Mouse (Mus musculus) activated CD4-positive, CD25-positive, alpha-beta regulatory T cell, adult 4 months (primary cell): ENCODE measurements around the gene Zc3h10. TPM values are rescaled to one million over a fixed set of nuclear protein-coding genes. Genes with fewer than 3 reads are reported as not detected.
"Not testable (repeated sequence)": the region's sequence is repeated elsewhere in the genome, so short reads cannot be mapped to it uniquely, and the experiment has no call there.

Experiments used
- ATAC-seq: one replicate; pipeline ENCODE4 v1.8.0; 2017
- polyA plus RNA-seq, 2 experiments: library from polyadenylated mRNA; unstranded; fragments of 100-300 nt; shearing (Covaris generic); gene quantifications; one replicate each; pipeline ENCODE4 v1.2.1; 2017

Gene Zc3h10
- polyA plus RNA-seq, 2 experiments from 2014 or later, result 6.4 to 10.1 TPM

DNA sequence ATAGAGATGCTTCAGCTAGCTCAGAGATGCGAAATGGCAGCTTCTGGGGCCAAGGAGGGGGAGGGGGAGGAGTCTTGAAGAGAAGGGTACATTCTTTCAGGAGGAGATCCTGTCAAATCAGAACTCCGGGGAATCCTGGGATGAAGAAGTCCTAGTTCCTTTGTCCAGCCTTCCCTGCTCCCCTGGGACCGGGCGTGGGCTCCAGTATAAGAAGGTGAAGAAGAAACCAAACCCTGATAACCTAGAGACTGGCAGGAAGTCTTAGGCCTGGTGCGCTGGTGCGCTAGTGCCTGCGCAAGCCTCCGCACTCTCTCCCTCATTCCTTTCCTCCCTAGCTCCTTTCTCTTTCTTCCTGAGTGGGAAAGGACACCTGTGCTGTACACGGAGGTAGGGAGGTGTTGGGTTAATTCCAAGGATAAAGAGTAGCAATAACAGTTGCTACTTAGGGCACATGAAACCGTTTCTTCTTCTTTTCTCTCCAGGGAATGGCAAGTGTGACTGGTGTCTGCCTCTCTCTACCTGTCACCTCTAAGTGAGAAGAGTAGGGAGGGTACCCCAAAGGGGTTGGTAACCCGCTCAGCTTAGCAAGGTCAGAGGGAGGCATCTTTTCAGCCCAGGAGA, 23.4 kb downstream of the Zc3h10 start:
- no peak for ATAC-seq

- no peak for ATAC-seq
Measured at GRCm38 (mm10) chr10:128522351-128522750, 25.2 kb downstream of the Zc3h10 start.

GRCm38 (mm10) chr10:128520591-128520990, 27.0 kb downstream of the Zc3h10 start:
- ATAC-seq, result no peak

DNA sequence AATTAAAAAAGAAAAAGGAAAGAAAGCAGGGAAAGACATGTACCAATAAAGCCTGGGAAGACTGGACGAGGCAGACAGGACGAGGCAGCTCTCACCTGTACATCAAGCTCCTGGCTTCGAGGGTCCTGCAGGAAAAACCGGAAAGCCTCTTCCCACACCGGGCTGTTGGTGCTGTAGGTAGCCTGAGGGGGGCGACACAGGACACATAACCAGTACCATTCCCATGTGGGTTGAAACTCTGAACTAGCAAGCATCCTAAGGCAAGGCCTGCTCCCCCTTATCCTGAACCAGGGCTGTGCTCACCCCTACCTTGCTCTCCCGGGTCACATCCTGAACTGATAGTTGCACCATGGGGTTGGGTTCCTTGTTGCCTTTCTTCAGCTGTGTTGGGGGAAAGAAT, 28.7 kb downstream of the Zc3h10 start:
- ATAC-seq, result no peak

DNA sequence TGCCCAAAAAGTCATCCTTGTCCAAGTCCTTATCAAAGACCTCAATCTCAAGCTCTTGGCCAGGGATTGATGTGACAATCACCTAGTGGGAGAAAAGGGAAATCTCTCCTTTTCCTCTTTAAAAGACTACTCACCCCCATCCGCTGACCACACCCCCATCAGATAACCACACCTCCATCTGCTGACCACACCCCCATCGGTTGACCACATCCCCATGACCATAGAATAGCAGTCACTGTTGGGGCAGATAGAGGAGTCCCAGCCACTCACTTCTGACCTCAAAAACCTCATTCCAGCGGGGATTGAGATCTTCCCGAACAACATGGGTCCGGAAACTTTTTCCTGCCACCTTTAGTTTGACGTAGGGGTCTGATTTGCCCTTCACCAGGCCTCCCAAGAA, 30.9 kb downstream of the Zc3h10 start:
- no peak for ATAC-seq

GRCm38 (mm10) chr10:128516029-128516428, 31.5 kb downstream of the Zc3h10 start:
- no peak for ATAC-seq

GRCm38 (mm10) chr10:128515044-128515443, 32.5 kb downstream of the Zc3h10 start:
- no peak for ATAC-seq

DNA sequence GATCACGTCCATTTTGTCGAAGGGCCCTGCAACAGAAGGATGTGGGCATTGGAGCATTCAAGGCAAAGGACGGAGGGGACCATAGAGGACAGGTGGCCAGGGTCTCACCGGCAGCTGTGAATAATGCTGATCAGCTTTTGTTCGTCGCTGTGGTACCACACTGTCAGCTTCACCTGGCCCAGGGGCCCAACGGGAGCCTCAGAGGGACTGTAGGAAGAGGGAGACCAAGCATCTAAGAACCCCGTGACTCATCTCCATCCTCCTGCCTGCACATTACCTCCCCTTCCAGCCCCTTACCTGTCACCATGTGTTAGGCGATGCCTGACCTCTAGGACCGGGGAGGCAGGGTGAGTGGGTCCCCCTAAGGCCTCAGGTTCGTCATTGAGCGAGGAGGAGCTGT, 35.8 kb downstream of the Zc3h10 start:
- ATAC-seq, result no peak

DNA sequence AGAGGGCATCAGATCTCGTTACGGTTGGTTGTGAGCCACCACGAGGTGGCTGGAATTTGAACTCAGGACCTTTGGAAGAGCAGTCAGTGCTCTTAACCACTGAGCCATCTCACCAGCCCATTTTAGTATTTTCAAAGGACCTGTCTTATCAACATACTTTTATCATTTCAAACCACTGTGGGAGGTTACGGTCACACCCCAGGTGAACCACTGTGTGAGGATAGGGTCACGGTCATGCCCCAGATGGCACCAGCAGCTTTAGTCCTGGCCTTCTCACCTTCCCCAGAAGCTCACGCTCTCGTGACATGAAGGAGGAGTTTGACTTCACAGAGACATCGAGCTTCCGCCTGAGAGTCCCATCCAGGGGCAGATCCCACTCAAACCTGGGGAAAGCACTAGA, 36.4 kb downstream of the Zc3h10 start:
- ATAC-seq, result no peak

DNA sequence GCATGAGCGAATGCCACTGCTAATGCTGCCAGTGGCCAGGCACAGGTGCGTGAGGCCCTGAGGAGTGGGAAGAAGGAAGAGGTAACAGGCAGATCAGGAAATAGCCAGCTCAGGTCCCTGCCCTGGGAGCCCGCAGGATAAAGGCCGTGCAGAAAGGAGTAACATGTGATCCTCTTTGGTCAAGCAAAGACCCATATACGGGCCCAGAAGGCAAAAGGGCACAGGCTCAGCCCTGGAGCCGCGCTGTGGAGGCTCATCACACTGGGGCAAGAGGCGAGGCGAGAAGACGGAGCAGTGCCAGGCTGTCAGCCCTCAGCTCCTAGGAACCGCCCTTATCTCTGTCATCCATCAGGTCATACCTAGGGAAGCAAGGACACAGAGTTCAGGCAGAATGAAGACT, 37.3 kb downstream of the Zc3h10 start:
- no peak for ATAC-seq

DNA sequence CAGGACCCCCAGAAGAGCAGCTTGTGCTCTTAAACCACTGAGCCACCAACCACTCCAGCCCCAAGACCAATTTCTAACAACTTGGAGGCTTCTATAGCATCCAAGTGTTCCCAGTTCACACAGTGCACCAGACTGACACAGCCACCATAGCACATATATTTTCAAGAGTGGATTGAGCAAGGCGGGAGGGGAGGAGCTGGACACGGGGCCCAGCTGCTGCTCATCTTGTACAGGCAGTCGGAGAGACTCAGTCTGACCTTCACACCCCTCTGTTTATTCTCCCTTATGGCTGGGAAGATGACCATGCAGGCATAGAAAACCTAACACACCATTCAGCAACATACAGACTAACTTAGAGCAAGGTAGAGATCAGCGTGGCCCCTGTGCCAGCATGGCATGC, 37.7 kb downstream of the Zc3h10 start:
- ATAC-seq, result no peak

GRCm38 (mm10) chr10:128509203-128509602, 38.4 kb downstream of the Zc3h10 start:
- no peak for ATAC-seq

- ATAC-seq, result no peak
Measured at GRCm38 (mm10) chr10:128508260-128508659, 39.3 kb downstream of the Zc3h10 start.

DNA sequence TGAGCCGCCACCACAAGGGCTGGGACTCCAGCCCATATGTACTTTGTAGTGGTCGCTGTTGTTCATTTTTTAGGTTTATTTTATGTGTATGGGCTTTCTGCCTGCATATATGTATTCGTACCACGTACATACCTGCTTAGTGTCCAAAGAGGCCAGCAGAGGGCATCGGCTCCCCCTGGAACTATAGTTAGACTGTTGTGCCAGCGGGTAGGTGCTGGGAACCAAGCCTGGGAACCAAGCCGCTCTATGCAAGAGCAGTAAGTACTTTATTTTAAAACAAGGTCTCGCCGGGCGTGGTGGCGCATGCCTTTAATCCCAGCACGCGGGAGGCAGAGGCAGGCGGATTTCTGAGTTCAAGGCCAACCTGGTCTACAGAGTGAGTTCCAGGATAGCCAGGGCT, 41.6 kb downstream of the Zc3h10 start:
- ATAC-seq, result no peak

GRCm38 (mm10) chr10:128505371-128505667, 42.3 kb downstream of the Zc3h10 start:
- not testable (repeated sequence) for ATAC-seq

DNA sequence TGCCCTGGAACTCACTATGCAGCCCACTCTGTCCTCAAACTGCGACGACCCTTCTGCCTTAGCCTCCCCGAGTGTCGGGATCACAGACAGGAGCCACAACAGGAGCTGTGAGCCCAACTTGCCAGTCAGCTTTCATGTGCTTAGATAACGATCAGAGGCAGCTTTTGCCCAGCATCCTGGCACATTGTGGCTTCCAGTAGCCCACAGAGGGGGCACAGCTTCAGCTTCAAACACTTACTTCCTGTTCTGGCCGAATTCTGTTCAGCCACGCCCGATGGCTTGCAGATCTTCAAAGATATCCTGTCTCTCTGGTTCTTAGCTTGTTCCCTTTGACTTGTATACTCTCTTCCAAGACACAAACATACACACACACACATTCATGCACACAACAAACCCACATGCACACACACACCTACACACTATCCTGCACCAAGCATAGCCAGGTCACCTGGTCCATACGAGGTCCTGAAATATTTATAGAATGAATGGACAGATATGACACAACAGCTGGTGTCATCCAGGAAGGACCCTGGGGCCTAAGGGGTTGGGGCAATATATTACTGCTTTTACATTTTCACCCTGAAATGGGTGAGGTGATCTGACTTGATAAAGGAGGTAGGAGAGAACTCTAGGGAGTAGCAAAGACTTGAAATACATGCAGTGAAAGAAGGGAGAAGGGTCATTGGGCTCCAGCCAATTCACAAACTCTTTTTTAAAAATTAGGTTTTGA, 42.8 kb downstream of the Zc3h10 start:
- ATAC-seq, result peak; percentile 93

DNA sequence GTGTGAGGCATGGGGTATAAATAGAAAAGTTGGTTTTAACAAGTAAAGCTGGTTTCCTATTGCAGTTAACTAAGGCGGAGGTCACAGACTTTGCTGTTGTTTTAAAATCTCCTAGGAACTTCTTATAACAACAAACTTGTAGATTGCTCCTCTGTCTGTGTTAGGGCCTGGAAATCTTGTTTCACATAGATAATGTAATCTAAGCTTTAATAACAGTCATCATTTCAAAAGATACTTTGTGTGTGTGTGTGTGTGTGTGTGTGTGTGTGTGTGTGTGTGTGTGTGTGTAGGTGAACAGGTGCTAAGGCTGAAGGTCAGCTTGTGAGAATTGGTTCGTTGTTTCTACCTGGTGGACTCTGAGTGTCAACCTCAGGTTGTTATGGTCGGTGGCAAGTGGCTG, 43.6 kb downstream of the Zc3h10 start:
- ATAC-seq, result no peak

DNA sequence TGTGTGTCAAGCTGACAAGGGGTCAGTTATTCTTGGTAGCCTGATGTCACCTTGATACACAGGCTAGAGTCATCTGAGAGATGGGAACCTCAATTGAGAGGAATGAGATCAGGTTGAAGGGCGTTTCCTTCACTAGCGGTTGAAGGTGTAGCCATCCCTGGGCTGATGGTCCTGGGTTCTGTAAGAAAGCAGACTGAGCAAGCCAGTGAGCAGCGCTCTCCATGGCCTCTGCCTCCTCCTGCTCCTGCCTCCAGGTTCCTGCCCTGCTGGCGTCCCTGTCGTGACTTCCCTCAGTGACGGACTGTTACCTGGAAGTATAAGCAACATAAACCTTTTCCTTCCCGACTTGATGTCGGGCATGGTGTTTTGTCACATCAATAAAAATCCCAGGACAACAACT, 44.0 kb downstream of the Zc3h10 start:
- ATAC-seq, result no peak

- ATAC-seq, result no peak
Measured at GRCm38 (mm10) chr10:128502341-128502740, 45.2 kb downstream of the Zc3h10 start.

DNA sequence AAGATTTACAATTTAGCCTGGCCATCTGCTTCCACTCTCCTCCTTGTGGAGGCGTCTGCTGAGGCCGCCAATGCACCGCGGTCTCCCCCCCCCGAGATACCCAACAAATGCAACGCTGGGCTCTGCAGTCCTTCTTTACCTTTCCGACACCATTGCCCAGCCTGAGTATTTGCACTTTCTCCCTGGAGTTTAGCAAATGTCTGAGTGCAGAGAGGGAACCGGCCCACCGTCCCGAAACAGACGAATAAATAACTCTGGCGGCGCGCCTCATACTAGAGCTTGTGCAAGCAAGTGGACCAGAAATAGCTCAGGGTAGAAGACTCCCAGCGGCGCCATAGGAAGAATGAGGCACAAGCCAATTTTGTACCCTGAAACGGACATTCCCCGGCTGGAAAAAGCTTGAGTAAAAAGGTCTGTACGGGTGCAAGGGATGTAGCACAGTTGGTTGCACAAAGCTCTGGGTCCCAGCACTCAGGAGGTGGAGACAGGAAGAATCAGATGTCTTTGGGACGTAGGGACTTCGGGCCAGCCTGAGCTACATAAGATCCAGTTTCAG, 48.4 kb downstream of the Zc3h10 start:
- ATAC-seq, result no peak

DNA sequence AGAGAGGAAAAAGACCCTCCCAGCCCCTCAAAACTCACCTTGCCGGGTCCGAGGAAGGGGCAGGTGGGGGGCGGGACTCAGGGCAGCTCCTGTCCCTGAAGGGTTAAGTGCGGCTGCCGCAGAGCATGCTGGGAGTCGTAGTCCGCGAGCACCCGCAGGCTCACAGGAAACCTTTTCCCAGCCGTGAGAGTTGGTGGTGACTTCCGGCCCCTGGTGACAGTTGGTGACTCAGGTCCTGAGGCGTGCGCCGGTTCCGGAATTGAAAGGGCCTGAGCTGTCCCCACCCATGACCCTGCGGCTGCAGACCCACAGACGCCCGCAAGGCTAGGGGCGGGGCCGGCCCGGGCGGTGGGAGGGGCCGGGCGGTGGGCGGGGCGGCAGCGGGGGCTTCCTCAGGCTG, 49.0 kb downstream of the Zc3h10 start, which contains the start of gene Myl6b:
TSS of gene Myl6b (minus strand) at position 96 of the 400 bp plus-strand sequence.
- peak; percentile 82 for ATAC-seq

DNA sequence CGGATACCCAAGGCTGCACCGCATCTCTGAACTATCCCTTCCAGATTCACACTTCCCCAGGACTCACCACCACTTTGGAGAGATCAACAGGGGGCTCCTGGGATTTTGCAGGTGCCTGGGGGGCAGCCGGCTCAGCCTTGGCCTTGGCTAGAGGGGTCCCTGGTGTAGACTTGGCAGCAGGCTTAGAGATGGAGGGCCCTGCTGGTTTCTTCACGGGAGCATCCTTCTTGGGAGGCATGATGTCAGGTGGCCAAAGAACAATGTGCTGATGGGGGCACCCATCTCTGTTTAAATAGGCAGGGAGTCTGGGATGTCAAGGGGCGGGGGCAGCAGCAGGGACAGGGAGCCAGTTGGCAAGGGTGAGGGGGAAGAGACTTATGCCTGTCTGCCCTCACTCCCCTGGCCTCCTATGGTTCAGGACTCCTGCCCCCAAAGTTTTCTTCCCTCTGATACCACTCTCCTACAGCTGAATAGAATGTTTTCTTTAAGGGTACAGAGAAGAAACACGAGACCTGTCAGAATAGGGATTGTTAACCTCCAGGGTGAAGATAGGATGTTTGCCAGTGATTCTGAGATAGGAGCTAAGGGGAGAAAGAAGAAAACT, 50.3 kb downstream of the Zc3h10 start:
- no peak for ATAC-seq

- no peak for ATAC-seq
Measured at GRCm38 (mm10) chr10:128496509-128497077, 51.0 kb downstream of the Zc3h10 start.

DNA sequence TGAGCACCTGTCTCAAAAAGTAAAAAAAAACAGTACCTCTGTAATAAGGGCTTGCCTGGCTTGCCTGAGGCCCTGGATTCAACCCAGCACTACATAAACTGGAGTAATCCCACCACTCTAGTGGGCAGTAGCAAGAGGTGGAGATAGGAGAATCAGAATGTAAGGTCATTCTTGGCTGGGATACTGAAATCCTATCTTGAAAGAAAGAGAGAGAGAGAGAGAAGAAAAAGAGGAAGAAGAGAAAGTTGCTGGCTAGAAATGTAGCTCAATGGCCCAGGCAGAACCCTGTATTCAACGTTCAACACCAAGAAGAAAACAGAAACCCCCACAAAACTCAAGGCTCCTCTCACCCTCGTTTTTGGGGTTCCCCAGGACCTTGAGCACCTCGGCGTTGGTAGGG, 51.7 kb downstream of the Zc3h10 start:
- ATAC-seq, result no peak
